Mouse (Mus musculus) thymus, postnatal 10 days (tissue): ENCODE measurements around the gene Stat3.

Source experiments
- DNase-seq, 2 experiments: peaks; one replicate each; pipeline ENCODE4 v3.0.0; 2021; ENCODE audit warnings: low spot score in 2 of 2

Gene Stat3

DNA sequence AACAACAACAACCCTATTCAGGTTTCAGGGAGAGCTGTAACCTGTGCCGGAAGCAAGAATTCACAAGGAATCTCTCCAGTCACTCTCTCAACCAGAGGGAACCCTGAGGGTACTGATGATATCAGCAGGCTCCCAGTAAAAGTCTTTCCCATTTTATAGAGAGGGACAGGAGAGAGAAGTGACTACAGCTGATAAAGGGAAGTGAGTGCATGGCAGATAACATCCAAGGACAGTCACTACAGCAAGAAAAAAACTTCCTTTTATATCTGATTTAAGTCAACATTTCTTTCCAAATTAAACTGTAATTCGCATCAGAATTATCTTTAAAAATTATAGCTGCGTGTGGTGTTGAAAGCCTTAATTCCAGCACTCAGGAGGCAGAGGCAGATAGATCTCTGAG, 12.0 kb downstream of the Stat3 start:
- no peak for DNase-seq

DNA sequence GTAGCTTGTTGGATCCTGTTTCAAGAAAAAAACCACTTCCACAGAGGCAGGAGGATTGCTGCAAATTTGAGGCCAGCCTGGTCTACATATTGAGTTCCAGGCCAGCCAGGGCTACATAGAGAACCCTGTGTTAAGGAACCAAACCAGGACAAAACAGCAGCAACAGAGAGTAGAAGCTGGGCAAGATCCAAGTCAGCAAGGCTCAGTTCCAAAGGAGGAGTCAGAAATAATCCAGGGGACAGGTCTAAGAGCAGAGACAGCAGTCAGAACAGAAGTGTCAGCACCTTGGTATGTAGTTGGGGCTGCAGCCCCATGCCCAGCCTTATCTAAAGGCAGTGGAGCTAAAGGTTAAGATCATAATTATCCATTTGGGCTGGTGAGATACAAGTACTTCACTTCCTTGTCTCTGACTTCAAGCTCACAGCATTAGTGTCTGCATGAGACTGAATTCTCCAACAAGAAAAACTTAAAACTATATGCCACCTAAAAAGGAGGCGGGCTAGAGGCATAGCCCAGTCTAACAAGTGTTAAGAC, 14.9 kb downstream of the Stat3 start:
- no peak for DNase-seq

DNA sequence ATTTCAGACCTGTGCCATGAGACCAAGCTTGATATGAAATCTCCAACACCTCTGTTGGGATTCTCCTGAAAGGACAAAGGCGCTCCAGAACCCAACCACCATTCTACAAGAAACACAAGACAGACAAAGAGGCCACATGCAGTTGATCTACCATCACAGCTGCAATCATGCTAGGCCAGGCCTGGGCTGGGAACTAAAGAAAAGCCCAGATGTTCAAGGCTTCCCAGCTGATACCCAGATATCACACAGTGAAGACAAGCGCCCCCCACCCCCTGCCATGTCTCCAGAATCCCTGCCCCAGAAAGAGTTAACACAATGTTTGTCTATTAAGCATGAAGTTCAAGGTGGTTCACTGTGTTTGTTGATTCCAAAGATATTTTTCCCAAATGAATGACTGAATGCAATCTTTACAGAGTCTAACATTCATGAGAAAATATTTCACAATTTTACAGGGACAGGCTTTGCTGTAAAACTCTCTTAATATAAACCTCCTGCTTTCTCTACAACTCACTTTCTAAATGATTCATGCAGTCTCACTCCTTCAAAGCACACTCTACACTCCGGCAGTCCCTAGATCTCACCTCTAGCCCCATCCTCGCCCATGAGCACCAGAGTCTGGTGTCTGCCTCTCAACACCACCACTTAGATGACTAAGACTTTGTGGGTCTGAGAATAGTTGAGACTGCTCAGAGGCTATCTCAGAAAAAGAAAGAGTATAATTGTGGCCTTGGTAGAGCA, 18.3 kb downstream of the Stat3 start:
- no peak for DNase-seq

DNA sequence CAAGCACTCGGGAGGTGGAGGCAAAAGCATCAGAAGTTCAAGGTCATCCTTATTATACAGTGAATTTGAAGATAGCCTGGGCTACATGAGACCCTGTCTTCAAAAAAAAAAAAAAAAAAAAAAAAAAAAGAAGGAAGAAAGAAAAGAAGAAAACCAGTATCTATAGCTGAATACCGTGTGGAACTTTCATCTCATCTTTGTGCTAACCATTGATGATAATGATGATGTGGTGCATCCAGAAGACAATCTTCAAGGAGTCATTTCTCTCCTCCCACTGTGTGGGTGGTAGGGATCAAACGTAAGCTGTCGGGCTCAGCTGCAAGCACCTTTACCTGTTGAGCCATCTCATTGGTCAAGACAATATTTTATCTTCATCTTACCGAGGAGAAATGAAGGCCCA, 21.3 kb downstream of the Stat3 start:
- no peak for DNase-seq

DNA sequence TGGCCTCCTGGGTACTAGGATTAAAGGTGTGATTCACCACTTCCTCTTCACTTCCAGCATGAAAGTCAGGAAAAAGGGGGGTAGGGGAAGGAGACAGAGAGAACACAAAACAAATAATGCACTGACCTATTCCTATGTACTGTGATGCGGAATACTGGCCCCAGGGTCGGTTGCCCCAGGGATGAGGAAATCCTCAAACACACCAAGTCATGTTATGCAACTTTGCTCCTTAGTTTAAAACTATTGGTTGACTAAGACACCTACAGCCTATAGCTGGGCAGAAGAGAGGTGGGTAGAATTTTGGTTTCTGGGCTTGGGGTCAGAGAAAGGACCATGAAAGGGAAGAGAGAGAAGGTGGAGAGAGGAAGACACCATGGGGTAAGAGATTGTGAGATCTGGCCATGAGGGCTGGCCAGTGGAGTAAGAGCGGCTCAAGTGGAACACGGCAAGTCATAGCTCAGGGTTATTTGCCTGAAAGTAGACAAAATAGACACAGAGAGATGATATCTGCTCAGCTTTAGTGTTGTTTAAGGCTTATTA, 22.8 kb downstream of the Stat3 start:
- no peak for DNase-seq

DNA sequence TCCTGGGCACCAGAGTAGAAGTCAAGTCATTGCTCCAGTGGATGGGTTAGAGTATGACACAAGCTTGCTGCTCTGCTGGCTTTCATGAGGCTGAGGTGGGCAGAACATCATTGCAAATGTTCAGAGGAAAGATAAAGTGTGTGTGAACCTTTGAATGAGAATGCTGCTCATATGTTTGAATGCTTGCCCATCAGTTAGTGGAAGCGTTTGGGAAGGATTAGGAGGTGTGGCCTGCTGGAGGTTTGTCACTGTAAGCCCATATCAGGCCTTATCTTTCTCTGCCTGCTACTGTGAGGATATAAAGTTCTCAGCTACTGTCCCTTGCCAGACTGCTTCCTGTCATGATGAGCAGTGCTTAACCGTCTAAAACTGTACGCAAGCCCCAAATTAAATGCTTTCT, 24.3 kb downstream of the Stat3 start:
- no peak for DNase-seq

DNA sequence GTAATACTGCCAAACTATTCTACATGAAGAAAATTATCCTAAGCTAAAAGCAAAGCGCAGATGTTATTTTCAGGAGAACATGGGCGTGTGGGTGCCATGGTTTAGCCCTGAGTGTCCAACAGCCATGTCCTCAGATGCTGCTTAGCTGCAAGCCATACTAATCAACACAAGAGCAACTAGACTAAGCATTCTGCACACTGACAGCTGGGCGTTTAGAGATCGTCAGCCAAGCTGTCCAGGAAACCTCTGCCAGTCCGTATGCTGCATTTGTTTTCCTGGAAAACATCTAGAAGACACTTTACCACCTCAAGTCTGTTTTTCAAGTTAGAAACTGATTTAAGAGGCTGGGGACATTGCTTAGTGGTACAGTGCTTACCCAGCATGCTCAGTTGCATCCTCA, 24.9 kb downstream of the Stat3 start:
- DNase-seq: no peak

DNA sequence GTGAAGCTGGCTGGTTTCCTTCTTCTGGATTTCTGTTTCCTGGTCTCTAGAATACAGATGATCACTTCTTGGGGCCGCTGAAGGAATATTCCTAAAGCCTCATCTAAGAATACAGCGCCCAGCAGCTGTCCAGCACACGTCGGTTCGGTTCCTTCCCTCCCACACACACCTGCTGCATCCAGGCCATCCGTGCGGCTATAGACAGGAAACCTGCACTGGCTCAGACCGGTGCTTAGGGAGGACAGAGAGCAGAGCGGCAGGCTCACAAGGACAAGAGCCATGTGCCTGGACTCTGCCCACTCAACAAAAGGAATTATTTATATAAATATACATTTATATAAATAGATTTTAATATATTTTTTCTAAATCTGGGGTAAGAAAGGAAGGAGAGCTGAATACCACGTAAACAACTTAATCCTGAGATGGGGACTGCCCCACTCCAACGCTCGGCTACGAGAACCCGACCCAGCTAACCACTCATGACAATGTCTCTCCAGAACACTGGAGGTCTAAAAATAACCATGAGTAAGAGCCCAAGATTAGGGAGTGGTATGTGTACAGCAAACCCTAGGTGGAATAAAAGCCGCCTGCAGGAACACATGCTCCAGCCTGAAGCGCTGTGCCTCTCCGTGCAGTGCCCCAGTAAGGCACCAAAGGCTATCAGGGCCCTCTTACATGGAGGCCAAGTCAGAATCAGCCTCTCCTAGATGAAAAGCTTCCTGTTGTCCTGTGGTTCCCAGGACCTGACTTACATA, 26.8 kb downstream of the Stat3 start:
- no peak for DNase-seq

DNA sequence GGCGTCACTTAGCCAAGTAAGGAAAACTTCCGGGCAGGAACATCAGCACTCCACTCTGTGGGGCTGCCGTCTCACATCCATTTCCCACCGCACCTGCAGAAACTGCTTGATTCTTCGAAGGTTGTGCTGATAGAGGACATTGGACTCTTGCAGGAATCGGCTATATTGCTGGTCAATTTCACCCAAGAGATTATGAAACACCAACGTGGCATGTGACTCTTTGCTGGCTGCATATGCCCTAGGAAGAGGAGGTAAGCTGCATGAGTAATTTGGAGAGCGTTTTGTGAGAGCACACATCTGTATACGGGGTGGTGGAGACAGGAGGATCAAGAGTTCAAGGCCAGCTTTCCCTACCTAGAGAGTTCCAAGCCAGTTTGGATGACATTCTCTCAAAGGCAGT, 30.8 kb downstream of the Stat3 start:
- DNase-seq: no peak

DNA sequence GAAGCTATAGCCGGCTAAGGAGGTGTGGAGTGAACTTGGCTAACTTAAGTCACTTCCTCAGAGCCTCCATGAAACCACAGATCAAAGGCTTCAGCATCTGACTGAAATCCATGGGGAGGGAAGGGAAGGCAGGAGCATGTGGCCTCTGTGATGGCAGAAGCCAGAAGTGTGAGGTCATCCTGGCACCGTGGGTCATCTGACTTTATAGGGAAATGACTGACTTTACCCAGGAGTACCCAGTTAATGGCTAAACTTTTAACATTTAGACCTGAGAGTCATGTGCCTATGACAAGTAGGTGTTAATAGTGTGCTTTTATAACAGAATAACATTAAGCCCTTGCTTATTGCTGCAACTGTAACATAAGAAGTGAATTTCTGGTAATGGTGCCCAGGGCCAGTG, 31.2 kb downstream of the Stat3 start:
- DNase-seq: no peak

DNA sequence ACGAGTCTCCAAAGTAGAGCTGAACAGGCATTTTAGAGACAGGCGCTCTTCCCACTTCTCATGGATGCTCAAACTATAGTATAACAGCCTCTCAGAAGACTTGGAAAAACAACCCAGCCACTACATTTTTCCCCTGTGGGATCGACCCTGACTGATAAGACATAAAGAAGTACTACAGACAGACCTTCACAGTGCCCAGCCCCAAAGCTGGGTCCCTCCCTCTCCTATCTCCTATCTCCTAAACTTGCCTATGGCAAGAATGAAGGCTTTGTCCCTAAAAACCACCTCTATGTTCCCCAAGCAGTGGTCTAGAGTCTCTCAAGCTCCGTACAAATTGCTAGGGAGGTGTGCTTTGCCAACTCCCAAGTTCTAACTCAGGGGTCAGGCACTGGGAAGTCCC, 32.5 kb downstream of the Stat3 start:
- DNase-seq: no peak

DNA sequence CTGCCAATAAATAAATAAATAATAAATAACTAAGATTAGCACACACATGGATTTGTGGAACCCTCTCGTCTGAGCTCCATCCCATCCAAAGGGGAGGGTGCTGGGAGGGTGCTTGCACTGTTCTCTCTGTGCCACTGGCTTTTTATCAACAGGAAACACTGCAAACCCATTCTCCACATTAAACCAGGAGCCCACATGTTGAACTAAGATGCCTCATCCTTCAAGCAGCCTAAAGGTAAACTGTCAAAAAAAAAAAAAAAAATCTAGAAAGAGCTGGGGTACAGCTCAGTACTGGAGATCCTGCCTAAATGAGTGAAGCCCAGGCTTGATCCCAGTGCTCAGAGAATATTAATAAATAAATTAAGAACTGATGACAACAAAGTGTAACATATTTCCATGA, 33.4 kb downstream of the Stat3 start:
- no peak for DNase-seq

DNA sequence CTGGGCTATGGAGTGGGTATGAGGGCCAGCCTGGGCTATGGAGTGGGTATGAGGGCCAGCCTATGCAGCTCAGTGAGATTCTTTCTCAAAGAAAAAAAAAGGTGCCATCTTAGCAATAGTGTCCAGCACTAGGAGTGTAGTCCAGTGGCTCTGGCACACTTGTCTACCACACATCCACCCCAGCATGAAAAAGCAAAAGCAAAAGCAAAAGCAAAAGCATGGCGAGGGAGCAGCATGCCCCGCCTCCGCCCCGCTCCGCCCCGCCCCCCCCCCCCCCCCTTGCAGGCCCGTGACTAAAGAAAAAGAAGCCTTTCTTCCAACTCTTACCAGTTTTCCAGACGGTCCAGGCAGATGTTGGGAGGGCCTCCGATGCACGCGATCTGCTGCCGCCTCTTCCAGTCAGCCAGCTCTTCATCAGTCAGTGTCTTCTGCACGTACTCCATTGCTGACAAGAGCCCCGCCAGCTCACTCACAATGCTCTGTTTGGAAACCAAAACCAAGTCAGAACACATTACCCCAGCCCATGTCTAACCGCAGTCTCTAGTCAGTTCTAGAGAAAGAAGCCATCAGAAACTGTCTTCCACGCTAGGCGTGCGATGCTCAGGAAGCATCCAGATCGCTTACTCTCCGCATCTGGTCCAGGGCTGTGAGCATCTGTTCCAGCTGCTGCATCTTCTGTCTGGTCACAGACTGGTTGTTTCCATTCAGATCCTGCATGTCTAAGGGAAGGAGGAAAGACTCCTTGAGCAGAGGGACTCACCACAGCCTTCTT, 34.6 kb downstream of the Stat3 start:
- DNase-seq: no peak

DNA sequence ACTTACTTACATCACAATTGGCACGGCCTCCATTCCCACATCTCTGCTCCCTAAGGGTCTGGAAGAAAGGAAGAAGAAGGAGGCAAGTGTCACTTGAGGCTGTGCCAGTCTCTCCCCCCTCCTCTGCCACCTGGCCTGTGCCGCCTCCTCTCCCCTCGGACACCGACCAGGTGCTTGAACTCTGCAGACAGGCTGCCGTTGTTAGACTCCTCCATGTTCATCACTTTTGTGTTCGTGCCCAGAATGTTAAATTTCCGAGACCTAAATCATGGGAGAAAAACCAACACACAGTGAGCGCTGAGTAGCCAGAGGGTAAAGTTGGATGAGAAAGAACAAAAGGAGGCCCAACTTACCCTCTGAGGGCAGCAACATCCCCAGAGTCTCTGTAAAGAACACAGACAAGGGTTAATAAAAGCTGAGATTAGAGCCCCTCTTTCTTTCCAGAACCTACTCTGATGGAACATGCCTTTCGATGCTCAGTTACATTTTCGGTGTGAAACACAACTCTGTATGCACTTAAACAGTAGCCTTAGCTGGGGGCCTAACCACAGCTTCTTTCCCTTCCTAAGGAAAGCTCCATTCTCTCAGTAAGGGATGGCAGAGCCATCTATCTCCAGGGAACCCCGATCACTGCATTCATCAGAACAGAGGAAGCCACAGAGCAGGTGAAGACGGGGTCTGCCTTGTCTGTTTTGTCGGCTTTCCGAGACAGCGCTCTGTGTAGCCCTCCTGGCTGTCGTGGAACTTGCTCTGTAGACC, 40.7 kb downstream of the Stat3 start:
- no peak for DNase-seq

DNA sequence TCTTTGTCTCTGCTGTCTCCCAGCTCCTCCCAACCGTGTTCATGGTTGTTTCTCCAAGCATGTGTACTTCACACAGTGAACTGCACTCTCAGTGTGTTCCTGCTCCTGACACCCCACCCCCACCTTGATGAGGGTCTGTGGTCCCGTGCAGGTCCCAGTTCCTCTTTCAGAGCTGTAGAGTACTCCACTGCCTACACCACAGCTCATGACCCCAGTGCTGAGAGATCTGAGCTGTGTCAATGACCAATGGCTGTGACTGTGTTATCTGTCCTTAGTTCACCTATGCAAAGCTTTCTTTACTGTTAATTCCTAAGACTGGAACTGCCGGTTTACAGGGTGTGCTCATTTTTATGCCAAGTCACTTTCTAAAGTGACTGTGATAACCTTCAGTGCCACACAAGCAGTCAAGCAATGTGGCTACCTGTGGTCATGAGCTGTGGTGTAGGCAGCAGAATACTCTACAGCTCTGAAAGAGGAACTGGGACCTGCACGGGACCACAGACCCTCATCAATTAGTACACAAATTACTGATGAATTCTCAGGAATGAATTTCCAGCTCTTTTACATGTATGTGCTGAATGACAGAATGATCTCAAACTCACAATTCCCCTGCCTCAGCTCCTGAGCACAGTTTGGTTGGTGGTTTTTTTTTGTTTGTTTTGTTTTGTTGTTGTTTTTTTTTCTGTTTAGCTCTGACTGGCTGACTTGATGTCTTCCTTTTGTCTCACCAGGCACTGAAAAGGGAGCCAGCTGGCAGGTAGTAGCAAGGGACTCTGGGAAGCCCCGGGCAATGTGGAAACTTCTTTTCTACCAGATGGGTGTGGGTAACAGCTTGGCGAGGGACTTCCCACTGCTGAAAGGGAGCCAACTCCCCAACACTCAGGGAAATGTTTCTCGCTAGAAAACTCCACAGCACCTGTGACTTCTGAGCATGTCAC, 41.8 kb downstream of the Stat3 start:
- peak; percentile 54 to 59 for DNase-seq

DNA sequence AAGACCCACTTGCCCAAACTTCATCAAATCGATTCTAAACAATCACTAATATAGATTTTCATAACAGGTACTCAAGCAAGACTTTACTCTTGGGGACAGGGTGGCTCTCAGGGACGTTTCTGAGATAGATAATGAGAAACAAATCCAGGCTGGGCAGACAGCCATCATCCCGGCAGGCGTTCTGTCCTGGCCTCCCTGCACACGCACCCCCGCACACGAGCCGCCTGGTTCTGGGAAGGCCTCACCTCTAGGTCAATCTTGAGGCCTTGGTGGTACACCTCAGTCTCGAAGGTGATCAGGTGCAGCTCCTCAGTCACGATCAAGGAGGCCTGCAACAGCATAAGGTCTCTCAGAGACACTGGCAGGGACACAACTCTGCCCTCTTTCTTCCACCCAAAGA, 43.3 kb downstream of the Stat3 start:
- no peak for DNase-seq

DNA sequence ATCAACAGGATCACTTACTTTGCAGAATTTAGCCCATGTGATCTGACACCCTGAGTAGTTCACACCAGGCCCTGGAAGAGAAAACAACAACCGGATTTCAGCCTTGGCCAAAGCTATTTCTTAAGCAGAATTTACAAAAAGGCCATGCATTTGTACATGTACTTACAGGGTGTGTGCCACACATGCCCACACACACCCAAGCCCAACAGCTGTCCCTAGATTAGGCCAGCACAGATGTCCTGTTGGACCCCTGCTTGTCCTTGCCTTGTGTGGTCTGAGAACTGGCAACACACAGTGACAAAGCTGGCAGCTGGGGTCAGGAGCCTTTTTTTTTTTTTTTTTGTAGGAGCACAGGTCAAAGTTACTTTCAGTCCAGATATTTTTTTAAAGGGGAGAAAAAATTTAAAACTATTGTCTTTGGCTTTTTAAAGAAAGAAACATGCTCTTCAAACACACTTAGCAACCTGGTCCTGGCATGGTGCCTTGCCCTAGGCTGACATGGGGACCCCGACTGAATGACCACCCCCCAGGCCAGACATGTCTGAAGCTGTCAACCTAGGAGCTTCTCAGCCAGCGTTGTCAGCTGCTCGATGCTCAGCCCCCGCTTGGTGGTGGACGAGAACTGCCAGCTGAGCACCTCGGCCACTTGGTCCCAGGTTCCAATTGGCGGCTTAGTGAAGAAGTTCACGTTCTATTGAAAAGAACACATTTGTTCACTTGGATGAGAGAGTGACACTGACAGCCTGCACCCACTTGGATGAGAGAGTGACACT, 45.0 kb downstream of the Stat3 start:
- DNase-seq: no peak

DNA sequence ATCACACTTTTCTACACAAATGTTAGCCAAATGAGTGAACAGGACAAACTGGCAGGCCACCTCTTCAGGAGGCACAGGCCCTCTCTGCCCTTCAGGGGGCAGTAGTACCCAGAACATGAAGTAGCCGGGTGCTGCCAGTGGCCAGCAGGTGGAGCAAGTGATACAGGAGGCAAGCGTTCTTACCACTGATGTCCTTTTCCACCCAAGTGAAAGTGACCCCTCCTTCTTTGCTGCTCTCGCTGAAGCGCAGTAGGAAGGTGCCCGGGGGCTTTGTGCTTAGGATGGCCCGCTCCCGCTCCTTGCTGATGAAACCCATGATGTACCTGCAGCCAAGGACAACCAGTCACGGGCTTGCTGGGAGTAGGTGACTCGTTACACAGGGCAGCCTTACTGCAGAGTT, 45.9 kb downstream of the Stat3 start:
- DNase-seq: peak; percentile 87 to 94

DNA sequence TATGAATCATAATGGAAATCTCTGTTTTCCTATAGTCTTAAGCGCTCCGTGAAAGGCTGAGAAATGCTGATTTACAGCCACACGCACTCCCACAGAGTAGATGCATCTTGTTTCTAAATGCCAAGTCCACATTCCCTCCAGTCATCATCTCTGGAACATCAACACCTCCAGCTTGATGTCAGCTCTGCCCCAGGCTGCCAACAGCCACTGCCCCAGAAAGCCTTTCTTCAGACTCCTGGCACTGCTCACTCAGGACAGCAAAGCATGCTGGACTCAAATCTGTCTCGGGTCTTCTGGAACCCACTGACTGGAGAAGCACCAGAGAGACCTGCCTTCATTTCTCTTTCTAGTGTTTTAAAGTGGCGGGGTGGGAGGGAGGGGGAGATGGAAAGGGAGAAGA, 46.9 kb downstream of the Stat3 start:
- no peak for DNase-seq
